Comparison of ENCODE assay signal across 30 mouse cellular contexts in the genomic region with DNA sequence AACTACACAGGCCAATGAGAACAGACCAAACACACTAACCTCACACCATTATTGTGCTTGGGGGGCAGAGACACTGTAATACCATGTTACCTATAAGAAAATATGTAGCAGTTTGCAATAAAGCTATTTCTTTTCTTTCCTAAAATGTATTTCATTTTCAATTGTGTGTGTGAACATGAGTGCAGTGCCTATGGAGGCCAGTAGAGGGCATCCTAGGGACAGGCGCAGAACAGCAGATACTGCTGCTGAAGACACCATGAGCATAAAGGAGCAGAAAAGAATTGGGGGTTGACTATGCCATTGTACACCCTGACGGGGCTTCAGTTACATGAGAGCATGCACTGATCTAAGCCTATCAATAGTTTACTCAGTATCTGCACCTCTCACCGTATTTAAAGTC.
A peak's percentile ranks its signal among the peaks of the same experiment; 100 is the strongest.
DNase-seq lines count a peak whose midpoint lies in the region; ATAC-seq and TF ChIP-seq lines count a peak whose summit lies in the region.
"Had no signal": no experiment of that assay in that cellular context is flagged by ENCODE, and none has a peak within 500 bp of the region (broad histone marks: within the 10 kb centered on the region; RNA-seq: fewer than 3 reads in every experiment).

No protein-coding gene starts in this region.

- no peak for ATAC-seq in hindbrain, postnatal 0 days
- no peak for ATAC-seq in hindbrain, embryonic 12.5 days (ENCODE audit: low FRiP score)
- no peak for ATAC-seq in liver, embryonic 14.5 days (ENCODE audit: insufficient read depth)
- no peak for ATAC-seq in liver, postnatal 0 days
- no peak for ATAC-seq in stomach, postnatal 0 days (ENCODE audit: low FRiP score, low TSS enrichment)
- ATAC-seq in CD4-positive, CD25-positive, alpha-beta regulatory T cell, adult 4 months = no peak
- ATAC-seq: intestine, postnatal 0 days; Patski had no signal

- H3K36me3 ChIP-seq in hindbrain, postnatal 0 days (ENCODE audit: insufficient read depth, low read length) = no peaks in the 10 kb centered on the region
- H3K36me3 ChIP-seq in hindbrain, embryonic 12.5 days = no peaks in the 10 kb centered on the region
- no peaks in the 10 kb centered on the region for H3K36me3 ChIP-seq in liver, embryonic 14.5 days (replicated peaks; ENCODE audit: control insufficient read depth, insufficient read depth, low read depth)
- no peaks in the 10 kb centered on the region for H3K36me3 ChIP-seq in liver, postnatal 0 days (replicated peaks; ENCODE audit: insufficient read depth, low read length)
- no peaks in the 10 kb centered on the region for H3K36me3 ChIP-seq in ES-Bruce4 (ENCODE audit: control insufficient read depth, insufficient read depth, low read length, poor library complexity, severe bottlenecking)
- no peaks in the 10 kb centered on the region for H3K36me3 ChIP-seq in stomach, postnatal 0 days (ENCODE audit: control insufficient read depth, insufficient read depth, low read length)
- H3K36me3 ChIP-seq: G1E; hindbrain, embryonic 13.5 days; kidney, embryonic 15.5 days; limb, embryonic 12.5 days; neural tube, embryonic 15.5 days had no signal

- TF ChIP-seq CTCF in hindbrain, postnatal 0 days (IDR thresholded peaks at IDR 0.05; ENCODE audit: low read depth) = peak; percentile 41
- TF ChIP-seq CTCF in liver, embryonic 14.5 days (IDR thresholded peaks at IDR 0.05; ENCODE audit: low read depth) = peak; percentile 29
- no peak for TF ChIP-seq CTCF in liver, postnatal 0 days (IDR thresholded peaks at IDR 0.05; ENCODE audit: low read depth)
- peak; percentile 29 for TF ChIP-seq CTCF in ES-Bruce4 (IDR thresholded peaks at IDR 0.05; ENCODE audit: low read depth, low read length)
- TF ChIP-seq CTCF in stomach, postnatal 0 days (IDR thresholded peaks at IDR 0.05; ENCODE audit: low read depth) = peak; percentile 26

- H3K4me1 ChIP-seq in hindbrain, postnatal 0 days (ENCODE audit: insufficient read depth, low read length) = peaks cover 6% of the 10 kb centered on the region; the same call in 1 of the 2 replicates
- 0 out of 2 replicates have a peak, but pooled peaks cover 2% of the 10 kb centered on the region for H3K4me1 ChIP-seq in hindbrain, embryonic 12.5 days
- no peaks in the 10 kb centered on the region for H3K4me1 ChIP-seq in liver, embryonic 14.5 days (replicated peaks; ENCODE audit: control insufficient read depth in 2 of 2, insufficient read depth in 2 of 2, low read length in 1 of 2)
- no peaks in the 10 kb centered on the region for H3K4me1 ChIP-seq in liver, postnatal 0 days (ENCODE audit: insufficient read depth)
- no peaks in the 10 kb centered on the region for H3K4me1 ChIP-seq in ES-Bruce4 (ENCODE audit: control insufficient read depth, insufficient read depth, low read length)
- H3K4me1 ChIP-seq in stomach, postnatal 0 days (replicated peaks; ENCODE audit: control insufficient read depth, insufficient read depth) = no peaks in the 10 kb centered on the region
- H3K4me1 ChIP-seq: limb, embryonic 12.5 days had no signal

- H3K4me2 ChIP-seq in hindbrain, postnatal 0 days (ENCODE audit: low read depth, low read length) = no peak overlapping the region
- no peak overlapping the region for H3K4me2 ChIP-seq in hindbrain, embryonic 12.5 days (replicated peaks)
- no peak overlapping the region for H3K4me2 ChIP-seq in liver, embryonic 14.5 days (ENCODE audit: low read depth)
- no peak overlapping the region for H3K4me2 ChIP-seq in liver, postnatal 0 days (ENCODE audit: low read depth, low read length)
- H3K4me2 ChIP-seq in stomach, postnatal 0 days (replicated peaks; ENCODE audit: low read depth) = no peak overlapping the region
- H3K4me2 ChIP-seq: heart, embryonic 11.5 days; hindbrain, embryonic 13.5 days; kidney, embryonic 15.5 days; limb, embryonic 12.5 days; neural tube, embryonic 15.5 days had no signal

- 96% methylated on average over 3 of the region's 3 CpGs for whole genome bisulfite sequencing in hindbrain, postnatal 0 days
- 93% methylated on average over 3 of the region's 3 CpGs for WGBS in hindbrain, embryonic 12.5 days
- WGBS in liver, embryonic 14.5 days (ENCODE audit: insufficient replicate concordance) = 67% methylated on average over 3 of the region's 3 CpGs
- 81% methylated on average over 3 of the region's 3 CpGs for WGBS in liver, postnatal 0 days (ENCODE audit: insufficient replicate concordance)
- WGBS in stomach, postnatal 0 days = 82% methylated on average over 3 of the region's 3 CpGs

- H3K27ac ChIP-seq in hindbrain, postnatal 0 days = no peak overlapping the region
- H3K27ac ChIP-seq in hindbrain, embryonic 12.5 days = no peak overlapping the region
- H3K27ac ChIP-seq in liver, embryonic 14.5 days = no peak overlapping the region
- no peak overlapping the region for H3K27ac ChIP-seq in liver, postnatal 0 days (ENCODE audit: low read depth)
- no peak overlapping the region for H3K27ac ChIP-seq in ES-Bruce4 (ENCODE audit: insufficient read depth, low read length)
- no peak overlapping the region for H3K27ac ChIP-seq in stomach, postnatal 0 days (replicated peaks)
- H3K27ac ChIP-seq: hindbrain, embryonic 13.5 days; kidney, embryonic 15.5 days; limb, embryonic 12.5 days; macrophage; neural tube, embryonic 15.5 days had no signal

- no peak for TF ChIP-seq POLR2A in ES-Bruce4 (IDR thresholded peaks at IDR 0.05; ENCODE audit: insufficient read depth, low read length)

- H3K9me3 ChIP-seq in hindbrain, postnatal 0 days (ENCODE audit: low read length) = 0 out of 2 replicates have a peak, but pooled peaks cover 3% of the 10 kb centered on the region
- H3K9me3 ChIP-seq in hindbrain, embryonic 12.5 days (replicated peaks) = peaks cover 3% of the 10 kb centered on the region; the same call in 1 of the 2 replicates
- H3K9me3 ChIP-seq in liver, embryonic 14.5 days (ENCODE audit: control insufficient read depth, low read length) = no peaks in the 10 kb centered on the region
- H3K9me3 ChIP-seq in liver, postnatal 0 days (ENCODE audit: low read length) = no peaks in the 10 kb centered on the region
- H3K9me3 ChIP-seq in ES-Bruce4 (replicated peaks; ENCODE audit: control insufficient read depth, insufficient read depth, low read length, poor library complexity, severe bottlenecking) = no peaks in the 10 kb centered on the region
- H3K9me3 ChIP-seq in stomach, postnatal 0 days (ENCODE audit: control insufficient read depth, low read length) = no peaks in the 10 kb centered on the region
- H3K9me3 ChIP-seq: hindbrain, embryonic 13.5 days; limb, embryonic 12.5 days; neural tube, embryonic 15.5 days had no signal

- no peak for TF ChIP-seq EP300 in liver, embryonic 14.5 days (IDR thresholded peaks at IDR 0.05; ENCODE audit: low read depth)
- TF ChIP-seq EP300 in liver, postnatal 0 days (IDR thresholded peaks at IDR 0.05; ENCODE audit: low read depth) = no peak
- TF ChIP-seq EP300 in ES-Bruce4 (IDR thresholded peaks at IDR 0.05; ENCODE audit: insufficient read depth, low read depth, low read length) = no peak
- TF ChIP-seq EP300 in stomach, postnatal 0 days (optimal IDR thresholded peaks at IDR 0.05) = no peak

- H3K4me3 ChIP-seq in hindbrain, postnatal 0 days (ENCODE audit: low read length) = no peak overlapping the region
- H3K4me3 ChIP-seq in hindbrain, embryonic 12.5 days = no peak overlapping the region
- no peak overlapping the region for H3K4me3 ChIP-seq in liver, embryonic 14.5 days (ENCODE audit: insufficient read depth in 1 of 2, low read depth in 2 of 2, low read length in 2 of 2)
- no peak overlapping the region for H3K4me3 ChIP-seq in liver, postnatal 0 days (ENCODE audit: low read depth, low read length)
- no peak overlapping the region for H3K4me3 ChIP-seq in ES-Bruce4 (ENCODE audit: low read depth, low read length)
- no peak overlapping the region for H3K4me3 ChIP-seq in stomach, postnatal 0 days (ENCODE audit: low read depth, low read length)
- H3K4me3 ChIP-seq: erythroblast, embryonic 14.5 days; hindbrain, embryonic 13.5 days; kidney, embryonic 15.5 days; limb, embryonic 12.5 days; neural tube, embryonic 15.5 days had no signal

- no peaks in the 10 kb centered on the region for H3K27me3 ChIP-seq in hindbrain, postnatal 0 days (ENCODE audit: insufficient read depth, low read length)
- no peaks in the 10 kb centered on the region; the same call in 1 of the 2 replicates for H3K27me3 ChIP-seq in hindbrain, embryonic 12.5 days
- H3K27me3 ChIP-seq in liver, embryonic 14.5 days (ENCODE audit: control insufficient read depth, insufficient read depth, low read length) = no peaks in the 10 kb centered on the region
- no peaks in the 10 kb centered on the region for H3K27me3 ChIP-seq in liver, postnatal 0 days (ENCODE audit: insufficient read depth, low read length)
- no peaks in the 10 kb centered on the region for H3K27me3 ChIP-seq in ES-Bruce4 (ENCODE audit: control insufficient read depth, insufficient read depth, low read length, poor library complexity, severe bottlenecking)
- no peaks in the 10 kb centered on the region for H3K27me3 ChIP-seq in stomach, postnatal 0 days (ENCODE audit: control insufficient read depth, insufficient read depth, low read length)
- H3K27me3 ChIP-seq: neural tube, embryonic 15.5 days; Patski had no signal

- no peak overlapping the region for H3K9ac ChIP-seq in hindbrain, postnatal 0 days (replicated peaks; ENCODE audit: low read length)
- no peak overlapping the region for H3K9ac ChIP-seq in hindbrain, embryonic 12.5 days
- no peak overlapping the region for H3K9ac ChIP-seq in liver, embryonic 14.5 days (replicated peaks)
- no peak overlapping the region for H3K9ac ChIP-seq in liver, postnatal 0 days (replicated peaks)
- H3K9ac ChIP-seq in ES-Bruce4 (ENCODE audit: low read depth, poor library complexity, severe bottlenecking) = no peak overlapping the region
- H3K9ac ChIP-seq in stomach, postnatal 0 days (ENCODE audit: low read length) = no peak overlapping the region
- H3K9ac ChIP-seq: hindbrain, embryonic 13.5 days; kidney, embryonic 15.5 days; limb, embryonic 12.5 days; neural tube, embryonic 15.5 days had no signal

- DNase-seq in hindbrain, postnatal 0 days (ENCODE audit: low spot score) = no peak
- DNase-seq in liver, embryonic 14.5 days (ENCODE audit: low read depth in 3 of 3, low spot score in 3 of 3) = no peak
- DNase-seq in liver, postnatal 0 days = no peak
- DNase-seq in stomach, postnatal 0 days (ENCODE audit: low spot score) = no peak
- DNase-seq: adrenal gland, postnatal 14 days; cerebellum, adult 11-12 months; cerebellum, postnatal 10 days; gastrocnemius, postnatal 14 days; heart, postnatal 36 days; kidney, postnatal 4 days; layer of hippocampus, adult 9-11 months; lung, postnatal 10 days; midbrain, embryonic 14.5 days; retina, postnatal 1 day; right cerebral cortex, postnatal 14 days; thymus, adult 18-20 months; thymus, postnatal 36 days had no signal
